Mouse (Mus musculus) lung, postnatal 14 days (tissue): Measurements from ENCODE around the gene Gatb.
"Not testable (repeated sequence)": the region's sequence is repeated elsewhere in the genome, so short reads cannot be mapped to it uniquely, and the experiment has no call there.

ENCODE experiments used
- DNase-seq: peaks from one replicate; pipeline ENCODE4 v3.0.0; 2021

Gene Gatb

GRCm38 (mm10) chr3:85573864-85574830 lies at the start of gene Gatb:
TSS of gene Gatb (plus strand) at chr3:85574119.
- DNase-seq: peak; percentile 99

- DNase-seq: no peak
Observed at GRCm38 (mm10) chr3:85530601-85531161, 43.2 kb upstream of the Gatb start.

- no peak for DNase-seq
Observed at GRCm38 (mm10) chr3:85532376-85532775, 41.5 kb upstream of the Gatb start.

GRCm38 (mm10) chr3:85535042-85535441 lies 38.9 kb upstream of the Gatb start:
- no peak for DNase-seq

- DNase-seq: no peak
Observed at GRCm38 (mm10) chr3:85535621-85536520, 38.0 kb upstream of the Gatb start.

GRCm38 (mm10) chr3:85542765-85543164 lies 31.2 kb upstream of the Gatb start:
- no peak for DNase-seq

- DNase-seq: peak; percentile 24
Observed at GRCm38 (mm10) chr3:85543652-85544051, 30.3 kb upstream of the Gatb start.

GRCm38 (mm10) chr3:85550312-85550711 lies 23.6 kb upstream of the Gatb start:
- DNase-seq: no peak

GRCm38 (mm10) chr3:85551352-85551751 lies 22.6 kb upstream of the Gatb start:
- DNase-seq: no peak

- no peak for DNase-seq
Observed at GRCm38 (mm10) chr3:85553731-85554277, 20.1 kb upstream of the Gatb start.

- no peak for DNase-seq
Observed at GRCm38 (mm10) chr3:85564603-85565002, 9.3 kb upstream of the Gatb start.

- DNase-seq: peak; percentile 65
Observed at GRCm38 (mm10) chr3:85571276-85571675, 2.6 kb upstream of the Gatb start.

- not testable (repeated sequence) for DNase-seq
Observed at GRCm38 (mm10) chr3:85572502-85572901, 1.4 kb upstream of the Gatb start.

- no peak for DNase-seq
Observed at GRCm38 (mm10) chr3:85573216-85573863, 579 bp upstream of the Gatb start.

- DNase-seq: no peak
Observed at GRCm38 (mm10) chr3:85582726-85583125, 8.8 kb downstream of the Gatb start.

- no peak for DNase-seq
Observed at GRCm38 (mm10) chr3:85583194-85583593, 9.3 kb downstream of the Gatb start.

GRCm38 (mm10) chr3:85584966-85585365 lies 11.0 kb downstream of the Gatb start:
- DNase-seq: no peak

- no peak for DNase-seq
Observed at GRCm38 (mm10) chr3:85588701-85589100, 14.8 kb downstream of the Gatb start.

- DNase-seq: no peak
Observed at GRCm38 (mm10) chr3:85590090-85590754, 16.3 kb downstream of the Gatb start.

- DNase-seq: no peak
Observed at GRCm38 (mm10) chr3:85592067-85592466, 18.1 kb downstream of the Gatb start.

GRCm38 (mm10) chr3:85592640-85593252 lies 18.8 kb downstream of the Gatb start:
- no peak for DNase-seq
